Mouse (Mus musculus) testis, postnatal 10 days (tissue): Measurements from ENCODE around the gene Olfr1174-ps.

ENCODE experiments used
- DNase-seq: peaks from one replicate; pipeline ENCODE4 v3.0.0; 2021; ENCODE audit warnings: low spot score

The Olfr1174-ps gene

GRCm38 (mm10) chr2:88315035-88315434, at the start of gene Olfr1174-ps:
Gene Olfr1174-ps (minus strand): TSS chr2:88315135.
- DNase-seq: no peak

GRCm38 (mm10) chr2:88356304-88356703, 41.4 kb upstream of the Olfr1174-ps start:
- DNase-seq: no peak

GRCm38 (mm10) chr2:88346392-88346791, 31.5 kb upstream of the Olfr1174-ps start, which contains the start of gene Olfr1177-ps:
Gene Olfr1177-ps (minus strand): TSS chr2:88346492.
- no peak for DNase-seq

GRCm38 (mm10) chr2:88336421-88336820, 21.5 kb upstream of the Olfr1174-ps start, which contains the start of gene Olfr1176:
Gene Olfr1176 (plus strand): TSS chr2:88336721.
- no peak for DNase-seq

GRCm38 (mm10) chr2:88327115-88327514, 12.2 kb upstream of the Olfr1174-ps start, which contains the start of gene Olfr1175-ps:
Gene Olfr1175-ps (minus strand): TSS chr2:88327215.
- no peak for DNase-seq

- DNase-seq: no peak
Measured at GRCm38 (mm10) chr2:88279775-88280174, 35.2 kb downstream of the Olfr1174-ps start, which contains the start of gene Olfr1173. Gene Olfr1173 (minus strand): TSS chr2:88279875.
